Mouse (Mus musculus) intestine, embryonic 14.5 days (tissue): ENCODE data around the gene Has1. TPM values are rescaled to one million over a fixed set of nuclear protein-coding genes. Genes with fewer than 3 reads are reported as not detected.
"Not testable (repeated sequence)": the region's sequence is repeated elsewhere in the genome, so short reads cannot be mapped to it uniquely, and the experiment has no call there.

Experiments used
- ATAC-seq: fragments of 200-750 bp; cut with Nextera tagmentation; replicated peaks from 2 replicates; pipeline ENCODE4 v1.8.0; 2017; ENCODE audit warnings: low read depth, moderate number of reproducible peaks, moderate TSS enrichment, moderate library complexity; ENCODE audit not compliant: low FRiP score, low TSS enrichment
- DNase-seq: peaks from one replicate; pipeline ENCODE4 v3.0.0-alpha.2; 2018; ENCODE audit warnings: low spot score
- H3K27ac ChIP-seq: fragments of 300-500 bp; sonication (generic); 2 replicates; pipeline ENCODE4 v1.5.1; 2014; ENCODE audit warnings: low read depth, mild to moderate bottlenecking, control low read depth
- H3K27me3 ChIP-seq: fragments of 300-500 bp; sonication (generic); replicated peaks from 2 replicates; pipeline ENCODE4 v1.6.1; 2014; ENCODE audit warnings: low read length, control low read depth; ENCODE audit not compliant: control insufficient read depth, insufficient read depth
- H3K36me3 ChIP-seq: fragments of 300-500 bp; sonication (generic); 2 replicates; pipeline ENCODE4 v1.6.1; 2014; ENCODE audit warnings: low read length, control low read depth; ENCODE audit not compliant: control insufficient read depth, insufficient read depth
- H3K4me1 ChIP-seq: fragments of 300-500 bp; sonication (generic); replicated peaks from 2 replicates; pipeline ENCODE4 v1.6.1; 2014; ENCODE audit warnings: low read length, control low read depth, mixed read lengths; ENCODE audit not compliant: control insufficient read depth, insufficient read depth
- H3K4me2 ChIP-seq: fragments of 300-500 bp; sonication (generic); 2 replicates; pipeline ENCODE4 v1.6.1; 2014; ENCODE audit warnings: low read length
- H3K4me3 ChIP-seq: fragments of 300-500 bp; sonication (generic); 2 replicates; pipeline ENCODE4 v1.5.1; 2014; ENCODE audit warnings: low read depth, low read length, control low read depth, mixed read lengths
- H3K9ac ChIP-seq: fragments of 300-500 bp; sonication (generic); 2 replicates; pipeline ENCODE4 v1.6.1; 2014; ENCODE audit warnings: mild to moderate bottlenecking, low read length
- H3K9me3 ChIP-seq: fragments of 300-500 bp; sonication (generic); 2 replicates; pipeline ENCODE4 v1.6.1; 2016; ENCODE audit warnings: low read length, control low read depth; ENCODE audit not compliant: control insufficient read depth
- WGBS: fragments of 180-500 bp; shearing (Covaris S2); extraction: QIAGEN DNeasy Blood & Tissue Kit; methylation state at CpG from one replicate; pipeline ENCODE4 v1.1.7; 2014; 5-methylcytosine and 5-hydroxymethylcytosine counted together
- polyA plus RNA-seq: library from polyadenylated mRNA; unstranded; fragments of >200 nt; fragmentation: Nextera tagmentation; extraction: Ambion mirVana; gene quantifications from 2 replicates; pipeline ENCODE4 v1.2.1, GENCODE M21; 2014

Has1 gene
- polyA plus RNA-seq, 1 experiment from 2014 or later = 1.8 TPM

- peak; percentile 50 for ATAC-seq
- peaks cover 3% of the 10 kb centered on the region; the same call in 1 of the 2 replicates for H3K36me3 ChIP-seq
- no peak overlapping the region for H3K9ac ChIP-seq
- no peak overlapping the region for H3K4me3 ChIP-seq
- H3K4me1 ChIP-seq = no peaks in the 10 kb centered on the region
- peak overlapping the region; percentile 30 for H3K4me2 ChIP-seq
- no peaks in the 10 kb centered on the region for H3K9me3 ChIP-seq
- H3K27ac ChIP-seq = no peak overlapping the region
- 26% methylated on average over 55 of the region's 55 CpGs for WGBS
- no peak for DNase-seq
- 0 out of 2 replicates have a peak, but pooled peaks cover 8% of the 10 kb centered on the region for H3K27me3 ChIP-seq
Measured at GRCm38 (mm10) chr17:17849906-17850712, 4.9 kb downstream of the Has1 start.

- Histone ChIP-seq H3K9me3 (no peaks in the 10 kb centered on the region), H3K27me3 (0 out of 2 replicates have a peak, but pooled peaks cover 8% of the 10 kb centered on the region), H3K27ac (no peak overlapping the region), H3K9ac (no peak overlapping the region), H3K36me3 (peaks cover 3% of the 10 kb centered on the region; the same call in 1 of the 2 replicates), H3K4me3 (no peak overlapping the region), H3K4me1 (no peaks in the 10 kb centered on the region), H3K4me2 (no peak overlapping the region)
- 74% methylated on average over 2 of the region's 2 CpGs for WGBS
- DNase-seq (no peak), ATAC-seq (no peak)
Measured at GRCm38 (mm10) chr17:17848988-17849387, 6.0 kb downstream of the Has1 start.

- no peak overlapping the region for H3K4me2 ChIP-seq
- no peak overlapping the region for H3K27ac ChIP-seq
- no peaks in the 10 kb centered on the region for H3K4me1 ChIP-seq
- DNase-seq (no peak), ATAC-seq (no peak)
- no peak overlapping the region for H3K4me3 ChIP-seq
- 69% methylated on average over 10 of the region's 10 CpGs for WGBS
- peaks cover 22% of the 10 kb centered on the region for H3K36me3 ChIP-seq
- no peak overlapping the region for H3K9ac ChIP-seq
- 0 out of 2 replicates have a peak, but pooled peaks cover 8% of the 10 kb centered on the region for H3K27me3 ChIP-seq
- no peaks in the 10 kb centered on the region for H3K9me3 ChIP-seq
Measured at GRCm38 (mm10) chr17:17845187-17846027, 9.6 kb downstream of the Has1 start.

GRCm38 (mm10) chr17:17844606-17845005 is 10.4 kb downstream of the Has1 start:
- WGBS = 80% methylated on average over 3 of the region's 3 CpGs
- not testable (repeated sequence) for ATAC-seq, H3K27ac ChIP-seq, H3K27me3 ChIP-seq, DNase-seq, H3K4me3 ChIP-seq, H3K4me2 ChIP-seq, H3K4me1 ChIP-seq, H3K9me3 ChIP-seq, H3K9ac ChIP-seq
- peaks cover 30% of the 10 kb centered on the region for H3K36me3 ChIP-seq

- Histone ChIP-seq H3K27ac (no peak overlapping the region), H3K4me3 (no peak overlapping the region), H3K9ac (no peak overlapping the region), H3K4me1 (peaks cover 4% of the 10 kb centered on the region; the same call in 1 of the 2 replicates), H3K27me3 (no peaks in the 10 kb centered on the region), H3K4me2 (no peak overlapping the region), H3K9me3 (no peaks in the 10 kb centered on the region), H3K36me3 (peaks cover 39% of the 10 kb centered on the region)
- 76% methylated on average over 27 of the region's 27 CpGs for WGBS
- DNase-seq (no peak), ATAC-seq (peak; percentile 40; the same call in 1 of the 2 replicates)
Measured at GRCm38 (mm10) chr17:17843534-17844261, 11.3 kb downstream of the Has1 start.

- Histone ChIP-seq H3K4me3 (no peak overlapping the region), H3K27ac (no peak overlapping the region), H3K36me3 (peaks cover 52% of the 10 kb centered on the region), H3K9ac (no peak overlapping the region), H3K9me3 (no peaks in the 10 kb centered on the region), H3K4me1 (peaks cover 25% of the 10 kb centered on the region), H3K4me2 (no peak overlapping the region), H3K27me3 (no peaks in the 10 kb centered on the region)
- ATAC-seq (no peak), DNase-seq (no peak)
- WGBS = 90% methylated on average over 7 of the region's 7 CpGs
Measured at GRCm38 (mm10) chr17:17840796-17841195, 14.2 kb downstream of the Has1 start.

- DNase-seq = no peak
- H3K9me3 ChIP-seq = no peaks in the 10 kb centered on the region
- no peak for ATAC-seq
- H3K27me3 ChIP-seq = no peaks in the 10 kb centered on the region
- H3K4me3 ChIP-seq = no peak overlapping the region
- no peak overlapping the region for H3K9ac ChIP-seq
- H3K4me1 ChIP-seq = peaks cover 39% of the 10 kb centered on the region
- 94% methylated on average over 2 of the region's 2 CpGs for WGBS
- H3K36me3 ChIP-seq = peaks cover 60% of the 10 kb centered on the region
- no peak overlapping the region for H3K27ac ChIP-seq
- 0 out of 2 replicates have a peak overlapping the region, but pooled peaks have one; percentile 44 for H3K4me2 ChIP-seq
Measured at GRCm38 (mm10) chr17:17839276-17839675, 15.7 kb downstream of the Has1 start.
